Mouse (Mus musculus) cortical plate, adult 2 months (tissue): ENCODE data around the gene Pkig.

Experiments used
- CTCF ChIP-seq: fragments of 200-500 bp; IDR thresholded peaks from 2 replicates; pipeline ENCODE4 v1.5.1; 2011; ENCODE audit warnings: mild to moderate bottlenecking, control low read depth, low read length; ENCODE audit not compliant: insufficient read depth; ENCODE audit errors: extremely low read depth
- POLR2A ChIP-seq: fragments of 200-500 bp; IDR thresholded peaks from 2 replicates; pipeline ENCODE4 v1.6.1; 2011; ENCODE audit warnings: mild to moderate bottlenecking, low read length, control low read depth; ENCODE audit not compliant: insufficient read depth; ENCODE audit errors: extremely low read depth

DNA sequence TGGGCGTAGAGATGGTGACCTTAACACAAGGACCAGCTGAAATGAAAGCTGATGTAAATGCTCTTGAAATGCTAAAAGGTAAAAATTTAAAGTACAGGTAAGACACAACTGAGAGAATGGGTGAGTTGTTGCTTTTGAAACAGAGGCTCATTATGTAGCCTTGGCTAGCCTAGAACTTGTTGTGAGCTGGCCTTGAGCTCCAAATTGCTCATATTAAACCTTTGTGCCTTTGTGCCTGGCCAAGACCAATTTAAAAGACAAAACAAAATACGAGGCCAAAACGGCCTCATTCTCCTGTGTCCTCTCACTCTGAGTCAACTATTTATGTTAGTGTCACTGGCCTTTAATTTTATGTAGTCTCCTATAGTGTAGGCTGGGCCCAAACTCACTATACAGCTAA, 28.7 kb downstream of the Pkig start:
- no peak for TF ChIP-seq CTCF
- no peak for TF ChIP-seq POLR2A
